Mouse (Mus musculus) liver, embryonic 12.5 days (tissue): ENCODE measurements around the gene Fnbp1. TPM values are rescaled to one million over a fixed set of nuclear protein-coding genes. Genes with fewer than 3 reads are reported as not detected.
A peak's percentile ranks its signal among the peaks of the same experiment; 100 is the strongest.

ENCODE experiments used
- ATAC-seq: fragments of 200-750 bp; cut with Nextera tagmentation; 2 replicates; pipeline ENCODE4 v1.8.0; 2017; ENCODE audit warnings: moderate number of reproducible peaks, mild to moderate bottlenecking, moderate library complexity
- H3K27ac ChIP-seq: fragments of 300-500 bp; sonication (generic); 2 replicates; pipeline ENCODE4 v1.5.1; 2016; ENCODE audit warnings: mild to moderate bottlenecking
- H3K27me3 ChIP-seq: fragments of 300-500 bp; sonication (generic); replicated peaks from 2 replicates; pipeline ENCODE4 v1.6.1; 2016; ENCODE audit warnings: mild to moderate bottlenecking, moderate library complexity
- H3K36me3 ChIP-seq: fragments of 300-500 bp; sonication (generic); 2 replicates; pipeline ENCODE4 v1.6.1; 2016; ENCODE audit warnings: mild to moderate bottlenecking, moderate library complexity
- H3K4me1 ChIP-seq: fragments of 300-500 bp; sonication (generic); 2 replicates; pipeline ENCODE4 v1.6.1; 2016
- H3K4me2 ChIP-seq: fragments of 300-500 bp; sonication (generic); 2 replicates; pipeline ENCODE4 v1.6.1; 2016; ENCODE audit warnings: mild to moderate bottlenecking, moderate library complexity
- H3K4me3 ChIP-seq: fragments of 300-500 bp; sonication (generic); 2 replicates; pipeline ENCODE4 v1.5.1; 2016; ENCODE audit warnings: mild to moderate bottlenecking, moderate library complexity
- H3K9ac ChIP-seq: fragments of 300-500 bp; sonication (generic); 2 replicates; pipeline ENCODE4 v1.6.1; 2016; ENCODE audit warnings: mild to moderate bottlenecking, moderate library complexity
- H3K9me3 ChIP-seq: fragments of 300-500 bp; sonication (generic); replicated peaks from 2 replicates; pipeline ENCODE4 v1.6.1; 2016; ENCODE audit warnings: mild to moderate bottlenecking, moderate library complexity
- WGBS: fragments of 180-500 bp; shearing (Covaris S2); methylation state at CpG from one replicate; pipeline ENCODE4 v1.1.7; 2016; ENCODE audit not compliant: insufficient replicate concordance; 5-methylcytosine and 5-hydroxymethylcytosine counted together
- polyA plus RNA-seq: library from polyadenylated mRNA; unstranded; fragments of >200 nt; fragmentation: Nextera tagmentation; extraction: Ambion mirVana; gene quantifications from 2 replicates; pipeline ENCODE4 v1.2.1, GENCODE M21; 2016

Gene Fnbp1
- polyA plus RNA-seq, 1 experiment from 2014 or later: 11.1 TPM

DNA sequence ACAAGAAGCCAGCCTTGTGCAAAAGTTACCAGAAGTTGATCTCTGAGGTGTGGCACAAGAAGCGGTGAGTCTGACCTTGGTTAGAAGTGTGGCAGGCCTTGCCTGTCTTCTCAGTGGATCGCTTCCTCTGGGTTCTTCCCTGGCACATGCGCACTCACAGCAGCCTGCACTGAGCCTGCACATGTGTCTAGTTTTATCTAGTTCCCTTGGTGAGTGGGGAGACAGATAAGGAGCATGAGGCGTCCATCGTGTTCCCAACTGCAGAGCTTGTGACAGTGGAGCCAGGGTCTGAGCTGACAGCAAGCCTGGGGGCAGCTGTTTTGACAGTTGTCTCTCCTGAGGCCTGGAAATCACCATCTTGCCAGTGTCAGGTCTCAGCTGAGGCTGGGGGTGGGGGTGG, 135.4 kb downstream of the Fnbp1 start:
- 10% methylated on average over 5 of the region's 5 CpGs for WGBS
- Histone ChIP-seq H3K4me2 (peak overlapping the region; percentile 70), H3K9ac (peak overlapping the region; percentile 70), H3K36me3 (peaks cover 37% of the 10 kb centered on the region), H3K27me3 (no peaks in the 10 kb centered on the region), H3K4me3 (peak overlapping the region; percentile 45), H3K9me3 (no peaks in the 10 kb centered on the region), H3K4me1 (peaks cover 48% of the 10 kb centered on the region), H3K27ac (peak overlapping the region; percentile 89)
- peak; percentile 90 for ATAC-seq

DNA sequence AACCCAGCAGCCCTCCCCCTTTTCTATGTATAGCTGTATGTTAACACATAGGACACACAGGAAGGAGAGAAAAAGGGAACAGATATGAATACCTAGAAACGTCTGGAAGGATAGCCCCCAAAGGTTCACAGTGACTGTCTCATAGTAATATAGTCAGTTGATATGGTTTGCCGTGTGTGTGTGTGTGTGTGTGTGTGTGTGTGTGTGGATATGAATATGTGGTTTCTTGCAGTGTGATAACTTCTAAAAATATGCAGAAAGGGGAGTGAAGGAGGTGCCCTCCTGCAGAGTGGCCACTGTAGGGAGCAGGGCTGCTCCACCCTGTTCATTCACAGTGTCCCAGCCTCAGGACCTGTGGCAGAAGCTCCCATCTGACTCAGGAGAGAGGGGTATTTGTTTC, 136.4 kb downstream of the Fnbp1 start:
- no peaks in the 10 kb centered on the region for H3K9me3 ChIP-seq
- no peaks in the 10 kb centered on the region for H3K27me3 ChIP-seq
- peak overlapping the region; percentile 45 for H3K4me3 ChIP-seq
- peak overlapping the region; percentile 70 for H3K9ac ChIP-seq
- peak; percentile 61 for ATAC-seq
- H3K4me2 ChIP-seq: peak overlapping the region; percentile 70
- peak overlapping the region; percentile 89 for H3K27ac ChIP-seq
- H3K36me3 ChIP-seq: peaks cover 29% of the 10 kb centered on the region
- H3K4me1 ChIP-seq: peaks cover 48% of the 10 kb centered on the region
- WGBS: 15% methylated on average over 2 of the region's 2 CpGs

- H3K4me2 ChIP-seq: no peak overlapping the region
- no peak overlapping the region for H3K4me3 ChIP-seq
- H3K9me3 ChIP-seq: no peaks in the 10 kb centered on the region
- peaks cover 36% of the 10 kb centered on the region for H3K4me1 ChIP-seq
- H3K27ac ChIP-seq: no peak overlapping the region
- no peaks in the 10 kb centered on the region for H3K27me3 ChIP-seq
- no peak for ATAC-seq
- 86% methylated on average over 10 of the region's 10 CpGs for whole genome bisulfite sequencing
- no peak overlapping the region for H3K9ac ChIP-seq
- peaks cover 26% of the 10 kb centered on the region for H3K36me3 ChIP-seq
These were observed 139.0 kb downstream of the Fnbp1 start for GRCm38 (mm10) chr2:31002857-31003256.

- no peaks in the 10 kb centered on the region for H3K9me3 ChIP-seq
- H3K4me3 ChIP-seq: no peak overlapping the region
- no peak overlapping the region for H3K9ac ChIP-seq
- no peak for ATAC-seq
- WGBS: 68% methylated on average over 8 of the region's 8 CpGs
- no peak overlapping the region for H3K27ac ChIP-seq
- peaks cover 14% of the 10 kb centered on the region for H3K36me3 ChIP-seq
- H3K4me2 ChIP-seq: no peak overlapping the region
- no peaks in the 10 kb centered on the region for H3K4me1 ChIP-seq
- no peaks in the 10 kb centered on the region; the same call in 1 of the 2 replicates for H3K27me3 ChIP-seq
These were observed 143.2 kb downstream of the Fnbp1 start for GRCm38 (mm10) chr2:30998443-30999260.

GRCm38 (mm10) chr2:30995432-30995996, 146.3 kb downstream of the Fnbp1 start:
- Histone ChIP-seq H3K27me3 (no peaks in the 10 kb centered on the region; the same call in 1 of the 2 replicates), H3K4me1 (no peaks in the 10 kb centered on the region), H3K9me3 (no peaks in the 10 kb centered on the region), H3K4me2 (no peak overlapping the region), H3K9ac (no peak overlapping the region), H3K27ac (no peak overlapping the region), H3K4me3 (no peak overlapping the region), H3K36me3 (no peaks in the 10 kb centered on the region)
- WGBS: 75% methylated on average over 11 of the region's 11 CpGs
- no peak for ATAC-seq

- Histone ChIP-seq H3K4me3 (no peak overlapping the region), H3K4me2 (no peak overlapping the region), H3K9ac (no peak overlapping the region), H3K36me3 (no peaks in the 10 kb centered on the region), H3K27me3 (no peaks in the 10 kb centered on the region; the same call in 1 of the 2 replicates), H3K4me1 (no peaks in the 10 kb centered on the region), H3K9me3 (no peaks in the 10 kb centered on the region), H3K27ac (no peak overlapping the region)
- WGBS: 79% methylated on average over 4 of the region's 4 CpGs
- no peak for ATAC-seq
These were observed 147.0 kb downstream of the Fnbp1 start for GRCm38 (mm10) chr2:30994853-30995252.

GRCm38 (mm10) chr2:30990221-30990620, 151.6 kb downstream of the Fnbp1 start:
- no peak overlapping the region for H3K4me2 ChIP-seq
- H3K4me1 ChIP-seq: peaks cover 11% of the 10 kb centered on the region
- no peak overlapping the region for H3K27ac ChIP-seq
- ATAC-seq: no peak
- no peak overlapping the region for H3K9ac ChIP-seq
- WGBS: 69% methylated on average over 9 of the region's 9 CpGs
- no peaks in the 10 kb centered on the region for H3K36me3 ChIP-seq
- no peak overlapping the region for H3K4me3 ChIP-seq
- no peaks in the 10 kb centered on the region for H3K27me3 ChIP-seq
- H3K9me3 ChIP-seq: no peaks in the 10 kb centered on the region

DNA sequence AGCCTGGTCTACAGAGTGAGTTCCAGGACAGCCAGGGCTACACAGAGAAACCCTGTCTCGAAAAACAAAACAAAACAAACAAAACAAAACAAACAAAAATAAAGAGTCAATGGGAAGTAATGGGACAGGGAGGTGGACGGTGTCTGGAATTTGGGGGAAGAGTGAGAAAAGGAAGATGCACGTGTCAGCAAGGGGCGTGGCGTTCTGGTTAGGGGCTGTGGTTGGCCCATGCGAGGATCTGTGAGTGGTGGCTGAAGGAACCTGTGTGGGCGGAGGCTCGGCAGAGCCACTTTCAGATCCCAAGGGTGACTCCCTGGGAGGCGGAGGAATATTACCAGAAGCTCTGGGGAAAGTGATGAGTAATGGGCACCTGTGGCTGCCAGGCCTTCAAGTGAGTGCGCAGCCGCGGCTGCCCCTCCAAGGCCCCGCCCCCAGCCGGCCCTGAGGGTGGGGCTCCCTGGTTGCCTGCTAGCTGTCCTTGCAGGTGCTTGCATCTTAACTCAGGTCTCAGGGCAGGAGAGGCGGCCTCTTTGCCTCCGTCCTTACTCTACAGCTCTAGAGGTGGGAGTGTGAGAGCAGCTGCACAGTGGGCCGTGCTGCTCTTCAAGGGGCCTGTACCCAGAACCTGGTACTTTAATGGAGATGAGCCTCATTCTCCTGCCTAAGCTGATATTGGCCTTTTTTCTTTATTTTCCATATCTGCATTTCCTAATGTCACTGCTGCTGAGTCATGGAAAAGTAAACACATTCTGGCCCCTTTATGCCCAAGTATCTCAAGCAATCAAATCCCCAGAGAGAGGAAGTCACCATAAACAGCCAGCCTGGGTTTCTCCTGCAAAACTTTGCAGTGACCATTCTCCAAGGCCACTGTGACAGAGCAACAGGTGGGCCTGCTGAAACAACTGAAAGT, 156.4 kb downstream of the Fnbp1 start:
- ATAC-seq: no peak
- H3K9ac ChIP-seq: no peak overlapping the region
- 0 out of 2 replicates have a peak overlapping the region, but pooled peaks have one; percentile 32 for H3K27ac ChIP-seq
- 25% methylated on average over 17 of the region's 17 CpGs for WGBS
- H3K27me3 ChIP-seq: no peaks in the 10 kb centered on the region
- H3K4me3 ChIP-seq: no peak overlapping the region
- peak overlapping the region; percentile 61 for H3K4me2 ChIP-seq
- no peaks in the 10 kb centered on the region for H3K36me3 ChIP-seq
- peaks cover 40% of the 10 kb centered on the region for H3K4me1 ChIP-seq
- no peaks in the 10 kb centered on the region for H3K9me3 ChIP-seq

GRCm38 (mm10) chr2:30983024-30983423, 158.8 kb downstream of the Fnbp1 start:
- ATAC-seq: no peak
- H3K4me1 ChIP-seq: peaks cover 45% of the 10 kb centered on the region
- H3K27ac ChIP-seq: 0 out of 2 replicates have a peak overlapping the region, but pooled peaks have one; percentile 68
- H3K36me3 ChIP-seq: peaks cover 20% of the 10 kb centered on the region
- whole genome bisulfite sequencing: 60% methylated on average over 7 of the region's 7 CpGs
- no peaks in the 10 kb centered on the region for H3K9me3 ChIP-seq
- peak overlapping the region; percentile 93 for H3K4me2 ChIP-seq
- H3K4me3 ChIP-seq: peak overlapping the region; percentile 81
- H3K9ac ChIP-seq: peak overlapping the region; percentile 75
- no peaks in the 10 kb centered on the region for H3K27me3 ChIP-seq

GRCm38 (mm10) chr2:30981790-30982513, 159.9 kb downstream of the Fnbp1 start, which contains the start of the genes BC005624 and Usp20:
BC005624 (minus strand) TSS chr2:30982201.
Usp20 (plus strand) TSS chr2:30982279.
- Histone ChIP-seq H3K4me3 (peak within 1 kb of the TSS; percentile 81), H3K4me1 (peaks cover 45% of the 10 kb centered on the region), H3K9ac (peak within 1 kb of the TSS; percentile 75), H3K27me3 (no peaks in the 10 kb centered on the region), H3K9me3 (no peaks in the 10 kb centered on the region), H3K27ac (peak within 1 kb of the TSS; percentile 68), H3K4me2 (peak within 1 kb of the TSS; percentile 93), H3K36me3 (peaks cover 31% of the 10 kb centered on the region)
- WGBS: under 1% methylated on average over 66 of the region's 66 CpGs
- ATAC-seq: peak; percentile 96
